Mouse (Mus musculus): ENCODE results near the gene Tmem266.

DNA sequence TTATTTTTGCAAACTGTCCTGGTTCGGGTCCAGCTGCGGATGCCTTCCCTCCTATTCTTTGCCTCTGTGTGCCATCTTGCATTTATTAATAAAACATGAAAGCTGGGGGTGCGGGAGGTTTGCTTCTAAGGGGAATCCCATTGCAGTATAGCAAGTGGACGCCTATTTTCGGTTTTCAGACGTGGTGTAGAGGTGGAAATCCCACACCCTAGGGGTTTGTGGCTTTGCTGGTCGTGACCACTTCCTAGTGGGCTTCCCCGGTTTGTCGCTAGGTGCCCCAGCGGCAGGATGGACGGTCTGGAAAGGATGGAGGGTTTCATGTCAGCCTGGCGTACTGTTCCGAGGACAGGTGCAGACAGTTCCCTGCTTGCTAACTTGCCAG lies 512 bp downstream of the Tmem266 start:
- no peak for TF ChIP-seq CTCF (IDR thresholded peaks at IDR 0.05; ENCODE audit: low read depth, low read length)
- no peak for TF ChIP-seq POLR2A (IDR thresholded peaks at IDR 0.05; ENCODE audit: borderline replicate concordance, low read depth, low read length)

Data from bone marrow macrophage, adult 2 months (primary cell).